Mouse (Mus musculus) brain, embryonic 18.5 days (tissue): Measurements from ENCODE around the gene Hoxa6.

ENCODE experiments used
- DNase-seq: peaks from one replicate; pipeline ENCODE4 v3.0.0-alpha.2; 2012; ENCODE audit warnings: low read depth, low spot score

The Hoxa6 gene

DNA sequence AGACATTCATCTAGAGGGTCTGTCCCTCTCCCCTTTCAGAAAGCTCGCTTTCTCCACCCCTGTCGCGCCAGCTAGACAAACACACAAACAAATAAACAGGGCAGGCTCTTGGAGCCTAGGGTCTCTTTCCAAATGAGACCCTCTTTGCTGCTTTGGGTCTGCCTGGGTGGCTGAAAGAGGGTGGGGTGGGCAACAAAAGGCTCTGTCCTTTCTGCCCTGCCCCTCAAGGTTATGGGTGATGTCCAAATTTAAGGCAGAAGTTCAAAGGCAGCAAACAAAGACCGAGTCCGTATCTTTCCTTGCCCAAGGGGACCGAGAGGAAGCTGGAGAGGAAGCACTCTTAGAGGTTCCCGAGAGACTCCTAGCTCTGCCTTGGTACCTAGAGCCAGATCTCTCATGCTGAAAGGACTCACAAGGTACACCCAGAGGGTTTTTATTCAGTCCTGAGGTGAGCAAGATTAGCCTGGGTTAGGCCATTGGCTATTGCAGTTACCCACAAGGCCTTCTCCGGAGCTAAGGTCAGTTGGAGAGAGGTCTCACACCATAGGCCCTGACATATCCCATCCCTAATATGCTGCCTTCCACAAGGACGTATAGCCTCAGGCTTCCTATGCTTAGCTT lies 32.6 kb upstream of the Hoxa6 start:
- no peak for DNase-seq

DNA sequence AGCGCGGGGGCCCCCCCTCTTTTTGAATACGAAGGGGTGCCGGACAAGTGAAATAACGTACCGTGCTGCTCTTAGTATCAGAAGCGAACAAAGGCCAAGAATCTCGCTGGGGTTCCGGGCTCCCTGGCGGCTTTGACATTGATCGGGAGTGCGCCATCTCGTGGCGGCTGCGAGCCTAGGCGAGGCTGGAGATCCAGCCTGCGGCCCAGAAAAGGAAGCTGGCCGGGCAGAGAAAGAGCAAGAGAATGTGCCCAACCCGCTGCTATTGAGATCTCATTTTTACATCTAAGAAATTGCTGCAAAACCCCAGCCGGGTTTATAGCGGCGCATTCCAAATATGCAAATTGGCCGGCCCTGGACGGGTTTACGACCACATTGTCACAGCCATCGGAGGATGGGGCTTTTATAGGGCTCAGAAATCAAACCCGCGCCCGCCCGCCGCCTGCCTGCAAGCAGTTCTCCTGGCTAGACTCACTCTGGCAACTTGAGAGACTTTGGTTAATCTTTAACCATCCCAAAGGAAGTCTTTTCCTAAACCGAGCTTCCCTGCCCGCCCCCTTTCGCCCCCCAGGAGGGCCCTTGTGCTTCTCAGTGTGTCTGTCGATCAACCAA lies 32.0 kb upstream of the Hoxa6 start, which contains the start of gene Hoxa10:
Gene Hoxa10 (minus strand): TSS at position 466 of the 612 bp plus-strand sequence.
- no peak for DNase-seq

DNA sequence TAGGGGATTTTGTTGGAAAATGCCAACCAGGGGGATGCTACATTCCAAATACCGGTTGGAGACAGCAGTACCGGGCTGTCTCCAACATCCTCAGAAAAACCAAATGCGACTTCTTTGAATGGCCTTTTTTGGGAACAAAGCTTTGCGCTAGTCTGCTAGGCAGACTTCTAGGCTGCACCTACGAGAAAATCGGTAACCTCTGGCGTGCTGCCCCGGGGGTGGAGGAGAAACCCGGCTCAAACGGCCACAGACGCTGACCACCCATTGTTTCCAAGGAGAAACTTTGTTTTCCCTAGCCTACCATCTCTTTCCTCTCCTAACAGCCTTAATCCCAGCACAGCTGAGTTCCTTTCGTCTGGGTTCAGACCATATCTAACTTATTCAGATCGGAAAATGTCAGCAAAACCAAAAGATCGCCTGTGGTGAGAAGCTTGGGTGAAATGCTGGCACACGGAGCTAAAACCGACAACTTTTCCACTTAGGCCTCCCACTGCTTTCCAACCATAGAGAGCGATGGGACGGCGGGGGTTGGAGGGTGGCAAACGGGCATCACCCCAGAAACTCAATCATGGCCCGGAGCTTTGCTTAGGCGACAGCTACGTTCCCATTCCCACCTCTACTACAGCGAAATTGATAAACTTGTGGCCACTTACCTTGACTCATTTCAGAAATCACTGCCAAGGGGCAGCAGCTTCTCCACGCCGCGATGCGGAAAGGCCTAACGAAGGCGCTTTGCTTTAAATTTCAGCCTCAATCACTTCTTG lies 31.3 kb upstream of the Hoxa6 start:
- no peak for DNase-seq

DNA sequence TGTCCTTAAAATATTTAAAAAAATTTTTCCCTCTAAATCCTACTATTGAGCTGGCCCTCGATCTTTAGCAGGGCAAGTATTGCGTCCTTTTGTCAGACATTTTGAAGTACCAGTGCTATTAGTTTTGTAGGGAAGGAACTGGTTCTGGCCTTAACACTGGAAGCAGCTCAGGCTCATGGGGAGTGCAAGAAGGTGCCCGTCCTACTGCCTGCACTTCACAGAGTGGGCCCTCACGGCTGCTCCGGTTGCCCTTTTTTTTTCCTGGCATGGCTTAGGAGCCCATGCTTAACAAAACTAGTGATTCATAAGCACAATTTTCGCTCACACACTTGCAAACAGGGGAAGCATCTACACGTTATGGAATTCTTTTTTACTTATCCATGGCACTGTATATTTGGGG lies 30.5 kb upstream of the Hoxa6 start:
- DNase-seq, result no peak

DNA sequence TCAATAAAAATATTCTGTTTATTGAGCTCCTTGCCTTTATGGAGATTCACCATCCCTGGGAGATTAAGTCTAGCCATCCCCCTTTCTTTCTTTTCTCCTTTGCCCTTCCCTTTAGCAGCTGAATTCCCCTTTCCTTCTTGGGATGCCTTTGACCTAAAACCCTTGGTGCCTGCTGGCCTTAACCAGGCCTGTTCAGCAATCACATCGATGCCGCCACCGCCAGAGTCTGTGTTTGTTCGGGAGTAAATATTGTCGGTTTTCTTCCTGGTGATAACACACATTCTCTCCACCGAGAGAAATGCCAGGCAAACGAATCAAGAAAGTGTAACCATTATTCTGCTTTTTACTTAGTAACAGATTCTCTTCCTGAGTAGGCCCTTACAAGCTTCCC lies 29.6 kb upstream of the Hoxa6 start:
- no peak for DNase-seq

DNA sequence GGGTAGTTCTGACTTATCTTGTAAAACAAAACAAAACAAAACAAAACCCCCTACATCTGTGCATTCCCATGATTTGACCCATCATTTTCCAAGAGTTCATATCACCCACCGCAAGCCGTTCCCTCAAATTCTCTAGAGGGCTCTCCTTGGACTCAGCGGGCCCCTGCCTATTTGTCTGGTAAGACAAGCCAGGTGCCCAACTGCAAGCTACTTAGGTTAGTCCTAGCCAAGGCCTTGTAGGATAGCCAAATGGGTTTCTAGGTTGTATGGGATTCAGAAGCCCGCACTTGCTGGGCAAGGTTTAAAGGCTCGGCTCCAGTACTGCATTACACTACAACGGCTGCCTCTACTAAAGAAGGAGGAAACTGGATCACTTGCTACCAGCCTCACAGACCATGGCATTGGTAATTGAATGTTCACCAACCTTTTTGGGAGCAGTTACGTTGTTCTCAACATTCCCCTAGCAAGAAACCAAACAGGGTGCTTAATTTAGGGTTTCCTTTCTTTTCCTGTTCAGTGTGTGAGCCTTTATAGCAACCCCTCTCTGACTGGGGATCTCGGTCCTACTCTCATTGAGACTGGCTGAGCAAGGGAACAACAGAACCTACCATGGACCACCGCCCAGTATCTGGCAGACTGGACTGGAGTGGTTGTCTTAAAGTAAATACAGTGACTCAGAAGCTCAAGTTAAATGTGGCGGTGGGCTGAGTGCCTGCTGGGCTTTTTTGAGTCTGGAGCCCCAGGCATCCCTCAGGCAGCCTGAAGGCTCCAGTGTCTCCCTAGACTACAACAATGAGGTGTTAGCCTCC lies 29.0 kb upstream of the Hoxa6 start:
- no peak for DNase-seq

DNA sequence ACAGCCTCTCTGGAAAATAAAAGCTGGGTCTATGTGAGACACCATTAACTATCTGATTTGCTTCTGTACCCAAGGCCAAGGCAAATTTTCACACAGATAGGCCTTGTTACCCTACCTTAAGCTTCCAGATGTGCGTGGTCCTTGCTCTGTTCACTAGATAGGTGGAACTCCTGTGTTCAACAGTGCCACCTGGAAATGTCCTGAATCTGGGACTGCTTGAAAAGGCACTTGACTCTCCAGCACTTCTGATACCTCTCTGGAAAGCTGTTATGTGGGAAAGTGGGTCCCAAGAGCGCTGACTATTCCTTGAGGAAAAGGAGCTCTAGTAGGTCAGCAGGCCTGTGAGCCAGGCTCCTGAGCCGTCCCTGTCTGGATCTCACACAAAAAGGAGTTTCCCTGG lies 28.3 kb upstream of the Hoxa6 start:
- no peak for DNase-seq

DNA sequence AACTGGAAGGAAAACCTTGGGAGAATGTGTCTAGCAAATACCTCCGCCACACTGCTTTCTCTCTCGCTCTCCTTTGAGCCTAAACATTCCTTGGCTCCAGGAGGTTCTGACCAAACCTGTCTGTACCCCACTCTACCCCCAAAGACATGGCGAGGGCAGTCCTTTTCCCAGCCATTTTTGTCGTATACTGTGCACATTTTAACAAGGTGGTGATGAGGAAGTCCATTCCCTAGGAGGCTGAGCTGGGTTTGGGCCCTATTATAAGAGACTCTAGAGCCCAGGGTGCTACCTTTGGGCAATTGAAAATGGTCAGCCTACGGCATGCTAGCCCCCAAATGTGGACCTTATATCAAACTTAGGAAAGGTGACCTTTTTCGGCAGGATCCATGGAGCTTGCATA lies 27.3 kb upstream of the Hoxa6 start:
- DNase-seq, result no peak

DNA sequence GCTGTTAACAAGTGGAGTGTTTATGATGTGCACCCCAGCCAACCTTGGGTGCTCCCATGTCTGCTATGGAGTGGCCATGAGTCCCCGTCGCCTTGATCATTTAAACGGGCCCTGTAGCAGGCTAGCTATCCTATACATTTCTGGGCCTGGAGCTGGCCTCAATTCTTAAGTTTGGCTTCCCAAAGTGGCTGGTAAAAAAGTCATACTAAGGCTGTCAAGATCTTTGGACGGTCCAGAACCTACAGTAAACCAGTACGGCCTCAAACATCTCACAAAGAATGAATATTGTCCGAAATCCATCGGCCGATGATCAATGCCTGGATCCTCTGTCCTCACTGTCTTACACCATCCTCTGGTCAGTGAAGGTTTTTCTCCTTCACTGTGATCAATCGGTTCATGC lies 26.7 kb upstream of the Hoxa6 start:
- no peak for DNase-seq

DNA sequence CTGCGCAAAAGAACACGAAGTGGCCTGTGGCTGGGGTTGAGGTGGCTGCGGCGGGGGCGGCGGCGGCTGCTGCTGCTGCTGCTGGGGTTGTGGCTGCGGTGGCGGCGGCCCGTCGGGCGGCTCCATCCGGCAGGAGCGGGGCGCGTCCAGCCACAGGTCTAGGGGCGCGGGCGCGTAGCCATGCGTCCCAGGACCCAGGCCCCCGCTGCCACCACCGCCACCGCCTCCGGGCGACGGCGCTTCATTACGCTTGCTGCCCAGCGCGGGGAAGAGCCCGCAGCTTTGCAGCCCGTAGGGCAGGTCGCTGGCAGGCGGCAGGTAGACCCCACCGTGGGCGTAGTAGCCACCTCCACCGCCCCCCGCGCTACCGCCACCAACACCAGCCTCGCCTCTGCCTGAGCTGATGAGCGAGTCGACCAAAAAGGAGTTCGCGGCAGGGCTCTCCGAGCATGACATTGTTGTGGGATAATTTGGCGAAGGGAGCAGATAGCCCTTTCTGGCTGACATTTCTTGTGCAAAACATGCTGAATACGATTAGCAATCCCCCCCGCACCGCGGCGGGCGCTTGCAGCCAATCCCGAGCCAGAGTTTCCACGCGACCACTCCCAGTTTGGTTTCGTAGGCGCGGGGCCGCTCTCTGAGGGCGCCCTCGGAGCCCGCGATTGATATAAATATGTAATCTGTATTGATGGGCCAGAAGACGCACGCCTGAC lies 26.1 kb upstream of the Hoxa6 start:
- no peak for DNase-seq

DNA sequence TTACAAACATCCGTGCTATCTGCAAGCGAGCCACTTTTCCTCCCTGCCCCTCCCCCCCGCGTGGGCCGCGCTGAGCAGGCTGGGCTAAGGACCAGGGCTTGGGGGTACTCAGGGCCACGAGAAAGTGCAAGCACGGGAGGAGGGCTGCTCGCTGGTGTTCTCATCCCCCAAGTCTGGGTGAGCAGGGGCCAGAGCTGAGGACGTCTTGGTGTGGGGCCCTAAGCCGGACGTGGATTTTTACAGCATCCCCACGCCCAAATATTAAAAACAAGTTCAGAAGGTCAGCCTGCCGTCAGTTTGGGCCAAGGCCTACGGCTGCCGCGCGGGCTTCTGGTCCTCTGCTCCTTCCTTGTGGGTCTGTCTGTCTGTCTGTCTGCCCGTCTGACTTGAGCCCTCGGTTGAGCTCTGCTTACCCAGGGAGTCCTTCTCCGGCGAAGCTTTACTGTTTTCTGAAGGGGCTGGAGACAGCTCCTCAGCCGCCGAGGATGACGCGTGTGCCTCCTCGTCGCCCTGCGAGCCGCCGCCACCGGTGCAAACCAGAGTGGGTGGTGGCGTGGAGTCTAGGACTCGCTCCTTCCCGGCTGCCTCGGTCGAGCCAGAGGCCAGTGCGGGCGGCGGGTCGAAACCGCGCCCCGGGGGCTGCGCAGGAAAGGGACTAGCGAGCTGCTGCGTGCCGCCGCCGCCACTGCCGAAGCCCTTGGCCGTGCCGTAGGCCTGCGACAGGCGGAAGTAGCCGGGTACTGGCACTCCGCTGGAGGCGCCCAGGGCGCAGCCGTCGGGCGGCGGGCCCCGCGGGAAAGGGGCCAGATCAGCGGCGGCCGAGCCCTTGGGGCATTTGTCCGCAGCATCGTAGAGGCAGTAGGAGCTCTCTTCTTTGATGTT lies 25.3 kb upstream of the Hoxa6 start:
- DNase-seq, result no peak

DNA sequence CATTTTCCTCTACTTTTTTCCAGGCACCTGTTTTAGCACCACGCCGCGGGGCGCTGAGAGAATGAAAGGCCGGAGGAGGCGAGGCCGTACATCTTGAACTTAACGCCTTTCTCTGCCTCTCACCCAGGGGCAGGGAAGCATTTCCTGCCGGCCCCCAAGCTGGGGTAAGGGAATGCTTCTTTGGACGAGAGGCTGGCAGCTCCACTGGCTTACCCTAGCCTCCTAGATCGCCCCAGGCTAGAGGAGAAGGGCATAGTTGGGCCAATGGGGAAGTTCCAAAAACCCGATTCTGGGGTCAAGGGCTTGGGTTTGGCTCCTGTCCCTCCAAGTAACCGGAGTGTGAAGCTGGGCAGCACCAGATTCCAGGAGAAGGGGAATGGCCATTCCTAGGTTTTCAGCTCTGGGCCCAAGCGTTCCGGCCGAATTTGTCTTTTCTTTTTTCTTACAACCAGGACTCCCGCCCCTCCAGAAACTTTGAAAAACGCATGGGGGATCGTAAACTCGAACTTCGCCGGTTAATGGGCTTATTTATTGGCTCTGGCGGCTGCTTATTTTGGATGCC lies 24.5 kb upstream of the Hoxa6 start:
- DNase-seq, result no peak

DNA sequence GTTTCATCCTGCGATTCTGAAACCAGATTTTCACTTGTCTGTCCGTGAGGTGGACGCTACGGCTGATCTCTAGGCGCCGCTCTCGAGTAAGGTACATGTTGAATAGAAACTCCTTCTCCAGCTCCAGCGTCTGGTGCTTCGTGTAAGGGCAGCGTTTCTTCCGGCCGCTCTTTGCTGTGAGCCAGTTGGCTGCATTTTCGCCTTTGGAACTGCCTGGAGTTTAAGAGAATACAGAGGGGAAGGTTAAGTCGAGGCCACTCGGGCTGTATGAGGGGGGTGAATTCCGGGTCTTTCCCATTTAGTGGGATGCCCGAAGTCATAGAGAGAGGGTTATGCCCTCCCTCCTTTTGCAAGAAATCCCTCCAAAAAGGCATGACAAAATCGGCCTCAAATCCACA lies 24.0 kb upstream of the Hoxa6 start:
- no peak for DNase-seq

DNA sequence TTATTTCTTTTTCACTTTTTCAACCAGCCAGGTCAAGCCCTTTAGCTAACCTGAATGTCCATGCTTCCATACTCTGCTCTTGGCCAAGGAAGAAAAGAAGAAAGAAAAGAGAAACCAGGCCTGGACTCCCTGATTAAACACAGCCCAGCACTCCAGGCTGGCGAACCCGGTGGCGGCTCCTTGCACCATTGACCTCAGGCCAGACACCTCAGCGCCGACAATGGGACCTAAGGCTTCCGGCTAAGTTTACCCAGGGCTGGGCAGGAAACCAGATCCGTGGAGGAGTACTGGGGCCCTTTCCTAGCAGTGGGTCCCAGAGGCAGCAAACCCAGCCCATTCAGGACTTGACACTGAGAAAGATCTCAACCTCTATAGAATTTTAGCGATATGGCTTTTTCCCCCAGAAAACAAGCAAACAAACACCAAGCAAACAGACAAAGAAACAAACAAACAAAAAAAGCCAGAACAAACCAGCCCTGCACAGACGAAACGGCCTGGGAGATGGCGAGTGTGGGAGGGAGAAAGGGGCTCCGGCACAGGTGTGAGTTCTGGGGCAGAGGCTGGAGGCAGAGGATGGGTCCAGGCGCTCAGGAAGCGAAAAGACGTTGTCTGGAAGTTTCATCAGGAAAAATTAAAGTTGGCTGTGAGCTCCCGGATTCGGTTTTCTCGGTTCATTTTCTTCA lies 23.5 kb upstream of the Hoxa6 start:
- no peak for DNase-seq

DNA sequence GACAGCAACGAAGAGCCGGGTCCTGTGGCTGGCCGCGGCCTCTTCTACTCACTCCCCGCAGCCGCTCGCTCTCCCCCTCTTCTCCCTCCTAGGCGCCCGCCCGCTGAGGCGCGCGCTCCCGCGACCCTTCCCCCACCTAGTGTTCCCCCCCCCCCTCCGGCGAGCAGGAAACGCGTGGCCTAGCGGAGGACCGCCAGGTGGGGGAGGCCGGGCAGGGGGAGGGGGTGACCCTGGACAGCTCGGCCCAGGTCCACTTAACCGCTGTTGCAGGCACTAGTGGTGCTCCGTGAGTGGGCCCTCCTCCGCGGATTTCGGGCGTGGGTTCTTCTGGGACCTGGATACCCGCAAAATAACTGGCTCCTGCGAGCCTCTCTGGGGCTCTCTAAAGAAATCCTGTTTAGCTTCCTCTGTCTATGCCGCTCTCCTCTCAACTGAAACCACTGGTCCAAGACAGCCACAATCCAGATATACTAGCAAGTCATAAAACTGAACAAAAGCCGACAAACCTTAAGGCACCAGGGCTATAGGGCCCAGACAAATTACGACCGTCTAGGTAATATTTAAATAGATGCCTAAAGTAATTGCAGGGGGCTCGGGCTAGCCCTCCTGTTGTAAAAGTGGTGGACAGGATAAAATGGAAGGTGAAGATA lies 22.1 kb upstream of the Hoxa6 start, which contains the start of gene Hoxa9:
Gene Hoxa9 (minus strand): TSS at position 574 of the 650 bp plus-strand sequence.
- no peak for DNase-seq

DNA sequence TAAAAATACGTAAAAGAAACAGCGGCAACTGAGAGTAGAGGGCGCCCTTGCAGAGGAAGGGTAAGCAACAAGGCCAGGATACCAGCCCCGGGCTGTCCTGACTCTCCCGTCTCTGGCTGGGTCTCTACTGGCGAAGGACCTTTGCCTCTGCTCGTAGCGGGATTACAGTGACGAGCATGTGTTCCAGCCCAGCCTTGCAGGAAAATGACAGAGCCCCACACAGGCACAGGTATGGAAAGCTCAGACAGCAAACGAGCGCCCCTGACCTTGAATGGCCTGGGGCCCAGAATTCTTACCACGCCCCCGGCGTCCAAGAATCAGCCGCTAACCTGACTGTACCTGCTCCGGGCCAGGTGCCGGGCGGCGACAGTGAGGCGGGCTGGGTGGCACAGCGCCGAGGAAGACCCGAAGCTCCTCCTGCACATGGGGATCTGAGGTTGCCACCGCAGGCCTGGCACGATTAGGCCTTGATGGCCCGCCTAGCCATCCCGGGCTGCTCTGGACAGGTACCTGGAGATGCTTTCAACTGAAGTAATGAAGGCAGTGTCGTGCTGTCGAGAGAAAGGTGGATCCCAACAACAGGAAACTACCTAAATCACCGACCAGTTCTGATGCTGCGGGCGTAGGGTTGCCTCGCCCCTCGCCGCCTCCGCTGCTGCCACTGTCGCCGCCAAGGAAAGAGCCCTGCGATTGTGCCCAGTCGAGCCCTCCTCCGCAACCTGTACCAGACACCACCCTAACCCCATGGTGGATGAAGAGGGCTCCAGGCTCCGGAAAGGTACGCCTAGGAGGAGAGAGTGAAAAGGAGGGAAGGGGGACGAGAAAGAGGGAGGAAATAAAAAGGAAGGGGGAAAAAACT lies 21.3 kb upstream of the Hoxa6 start:
- no peak for DNase-seq

DNA sequence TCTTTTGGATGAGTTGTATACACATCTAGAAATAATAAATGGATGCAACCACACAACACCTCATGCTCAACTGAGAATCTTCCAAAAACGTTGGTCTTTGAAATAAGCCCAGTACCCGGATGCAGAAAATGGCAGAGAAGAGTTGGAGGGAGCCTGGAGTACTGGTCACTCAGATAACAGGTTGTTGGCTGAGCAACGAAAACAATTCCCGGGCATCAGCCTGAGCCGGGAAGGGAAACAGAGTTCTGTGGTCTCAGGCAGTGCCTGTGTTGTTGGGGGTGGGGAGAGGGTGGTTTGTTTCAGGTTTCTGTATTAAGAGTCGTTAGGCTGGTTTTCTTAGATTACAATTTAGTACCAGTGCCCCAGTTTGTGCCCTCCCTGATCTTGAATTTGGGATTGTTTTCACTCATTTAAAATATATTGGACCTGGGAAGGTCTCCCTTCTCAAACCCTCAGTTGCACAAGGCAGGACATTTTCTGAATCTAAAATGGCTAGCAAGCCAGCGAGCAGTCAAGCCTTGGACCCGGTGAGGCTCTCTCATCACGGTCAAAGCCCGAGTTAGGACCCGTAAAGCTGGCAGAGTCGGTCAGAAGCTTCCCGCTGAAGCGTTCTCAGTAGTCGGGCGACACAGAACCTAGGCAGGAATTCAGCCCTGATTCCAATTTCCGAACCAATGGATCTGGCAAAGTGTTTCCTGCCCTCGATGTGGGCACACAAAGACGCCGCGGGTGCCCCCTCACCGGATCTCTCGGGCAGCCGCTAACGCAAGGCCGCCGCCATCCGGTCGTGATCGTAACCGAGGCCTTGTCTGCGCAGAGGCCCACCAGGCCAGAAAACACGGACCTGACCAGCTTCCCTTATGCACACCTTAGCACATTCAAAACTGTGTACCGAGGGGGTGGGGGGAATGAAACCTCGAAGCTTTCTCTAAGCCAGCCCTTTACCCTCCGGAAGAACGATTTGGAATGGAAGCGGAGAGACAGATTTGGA lies 20.2 kb upstream of the Hoxa6 start:
- no peak for DNase-seq
